Mouse (Mus musculus): ENCODE results near the gene Ntn1.

DNA sequence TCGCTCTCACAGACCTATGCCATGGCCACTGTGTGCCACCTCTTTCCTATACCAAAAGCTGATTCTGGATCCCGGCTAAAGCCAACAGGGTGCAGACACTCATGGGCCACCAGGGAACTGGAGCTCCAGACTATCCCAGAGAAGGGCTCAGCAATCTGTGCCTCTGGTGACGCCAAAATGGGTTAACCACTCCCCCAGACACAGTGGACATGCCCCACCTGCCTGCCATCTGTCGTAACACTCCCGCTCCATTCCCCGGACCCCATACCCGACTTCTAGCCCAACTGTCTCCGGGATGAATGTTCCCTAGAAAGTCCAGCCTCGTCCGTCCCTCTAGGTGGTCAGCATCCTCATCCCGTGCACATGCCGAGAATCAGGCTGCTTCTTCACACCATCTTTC is 51.8 kb downstream of the Ntn1 start:
- TF ChIP-seq CTCF (IDR thresholded peaks at IDR 0.05; ENCODE audit: borderline replicate concordance, extremely low read depth, insufficient read depth, insufficient read length) (no peak), POLR2A (IDR thresholded peaks at IDR 0.05; ENCODE audit: borderline replicate concordance, extremely low read depth, insufficient read depth, insufficient read length, poor library complexity, severe bottlenecking) (no peak)
